Mouse (Mus musculus) erythroblast, embryonic 14.5 days (primary cell): ENCODE measurements around the gene Nid1. TPM values are rescaled to one million over a fixed set of nuclear protein-coding genes. Genes with fewer than 3 reads are reported as not detected.
"Not testable (repeated sequence)": the region's sequence is repeated elsewhere in the genome, so short reads cannot be mapped to it uniquely, and the experiment has no call there.

Experiments
- H3K27me3 ChIP-seq: 2 replicates; pipeline ENCODE4 v1.6.1; 2012; ENCODE audit warnings: inconsistent platforms; ENCODE audit not compliant: control insufficient read depth
- H3K36me3 ChIP-seq: 2 replicates; pipeline ENCODE4 v1.6.1; 2012; ENCODE audit warnings: mild to moderate bottlenecking, inconsistent platforms; ENCODE audit not compliant: control insufficient read depth
- H3K4me1 ChIP-seq: 2 replicates; pipeline ENCODE4 v1.6.1; 2012; ENCODE audit warnings: inconsistent platforms; ENCODE audit not compliant: control insufficient read depth
- H3K4me3 ChIP-seq: replicated peaks from 2 replicates; pipeline ENCODE3; 2012; ENCODE audit warnings: moderate library complexity, mild to moderate bottlenecking, inconsistent platforms
- H3K9me3 ChIP-seq: 2 replicates; pipeline ENCODE4 v1.6.1; 2012; ENCODE audit warnings: low read length, inconsistent platforms, mixed read lengths; ENCODE audit not compliant: control insufficient read depth
- GATA1 ChIP-seq: IDR thresholded peaks from 2 replicates; pipeline ENCODE4 v1.6.1; 2012; ENCODE audit warnings: low read length, inconsistent platforms, mixed read lengths
- TAL1 ChIP-seq: IDR thresholded peaks from 3 replicates; pipeline ENCODE4 v1.6.1; 2012; ENCODE audit warnings: low read length, inconsistent platforms, mixed read lengths
- polyA plus RNA-seq: library from polyadenylated mRNA; stranded (reverse); fragments of >175 nt; gene quantifications from 2 replicates; pipeline ENCODE4 v1.2.3, GENCODE M21; 2012

Nid1 gene
- polyA plus RNA-seq, 1 experiment, result not detected

DNA sequence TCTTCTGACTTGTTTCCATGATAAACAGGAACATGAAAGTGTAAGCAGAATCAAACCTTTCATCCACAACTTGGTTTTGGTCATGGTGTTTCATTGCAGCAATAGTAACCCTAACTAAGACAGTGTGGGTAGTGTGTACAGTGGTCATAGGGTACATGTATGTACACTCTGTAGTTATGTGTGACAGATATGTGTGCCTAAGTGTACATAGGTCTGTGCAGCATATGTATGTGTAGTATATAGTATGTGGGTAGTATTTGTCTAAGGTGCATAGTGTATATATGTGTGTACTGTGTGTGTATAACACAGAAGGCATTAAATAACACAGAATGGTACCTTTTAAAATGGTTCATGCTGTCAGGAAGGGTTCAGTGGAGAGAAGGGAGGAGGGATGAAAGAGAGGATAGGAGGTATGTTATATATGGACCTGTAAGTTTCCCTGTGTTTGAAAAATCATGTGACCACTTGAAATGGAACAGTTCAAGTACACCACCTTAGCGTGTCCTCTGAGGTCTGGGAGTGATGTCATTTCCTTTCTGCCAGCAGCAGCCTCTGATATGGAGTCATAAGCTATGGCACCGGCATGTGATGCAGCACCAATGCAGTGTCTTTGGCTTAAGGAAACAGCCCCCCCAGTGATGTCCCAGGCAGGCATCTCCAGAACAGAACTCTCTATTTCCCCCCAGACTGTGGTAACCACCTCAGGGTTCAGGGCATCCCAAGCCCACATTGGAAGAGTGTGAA lies 100.1 kb downstream of the Nid1 start:
- Histone ChIP-seq H3K4me1 (no peaks in the 10 kb centered on the region), H3K9me3 (no peaks in the 10 kb centered on the region), H3K36me3 (no peaks in the 10 kb centered on the region), H3K4me3 (no peak overlapping the region), H3K27me3 (no peaks in the 10 kb centered on the region)
- TF ChIP-seq GATA1 (no peak), TAL1 (no peak)

DNA sequence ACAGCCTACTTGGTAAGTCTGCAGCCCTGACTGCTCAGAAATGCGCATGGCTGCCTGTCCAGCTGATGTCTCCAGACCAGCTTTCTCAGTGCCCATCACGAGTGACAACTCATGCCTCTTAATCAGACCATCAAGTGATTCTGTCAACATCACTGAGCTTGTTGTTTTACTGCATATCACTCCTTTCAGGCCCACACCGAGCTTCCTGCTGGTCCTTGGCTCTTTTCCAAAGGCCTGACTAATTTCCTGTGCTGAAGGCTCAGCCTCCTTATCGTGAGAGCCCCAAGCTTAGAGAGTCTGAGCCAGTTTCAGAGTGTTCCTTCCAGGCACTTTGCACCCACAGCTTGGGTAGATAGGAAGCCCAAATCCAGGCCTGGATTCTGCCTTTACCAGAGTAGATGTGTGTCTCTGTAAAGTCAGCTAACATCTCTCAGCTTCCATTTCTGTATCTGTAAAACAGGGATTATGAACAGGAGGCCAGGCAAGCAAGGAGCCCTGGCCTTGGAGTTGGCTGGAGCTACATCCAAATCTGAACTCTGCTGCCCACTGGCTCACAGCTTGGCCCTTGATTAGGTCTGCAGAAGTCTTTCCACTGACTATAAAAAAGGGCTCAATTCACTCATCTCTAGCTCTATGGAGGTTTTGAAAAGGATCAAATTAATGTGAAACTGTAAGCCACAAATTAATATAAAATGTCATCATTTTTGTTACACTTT lies 101.4 kb downstream of the Nid1 start:
- Histone ChIP-seq H3K9me3 (peaks cover 3% of the 10 kb centered on the region; the same call in 1 of the 2 replicates), H3K27me3 (no peaks in the 10 kb centered on the region), H3K4me1 (no peaks in the 10 kb centered on the region), H3K4me3 (no peak overlapping the region), H3K36me3 (no peaks in the 10 kb centered on the region)
- TF ChIP-seq GATA1 (no peak), TAL1 (no peak)

DNA sequence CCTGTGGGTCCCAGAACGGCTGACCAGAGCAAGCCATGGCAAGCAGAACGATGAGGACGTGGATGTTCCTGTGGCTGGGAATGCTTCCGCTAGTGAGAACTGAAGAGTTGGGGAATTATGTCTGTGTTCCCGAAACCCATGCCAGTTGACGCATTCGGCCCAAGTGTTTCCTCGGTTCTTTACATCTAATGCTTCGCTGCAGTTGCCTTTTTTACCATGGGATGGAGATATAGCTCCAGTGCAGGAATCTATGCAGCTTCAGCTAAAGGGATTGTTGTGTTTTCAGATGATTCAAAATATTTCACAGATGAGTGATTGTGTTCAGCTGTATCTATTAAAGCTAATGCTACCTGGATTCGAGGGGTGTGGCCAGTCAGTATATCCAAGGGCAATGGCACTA lies 105.7 kb downstream of the Nid1 start:
- H3K4me1 ChIP-seq, H3K36me3 ChIP-seq, H3K27me3 ChIP-seq, H3K4me3 ChIP-seq, H3K9me3 ChIP-seq: not testable (repeated sequence)

DNA sequence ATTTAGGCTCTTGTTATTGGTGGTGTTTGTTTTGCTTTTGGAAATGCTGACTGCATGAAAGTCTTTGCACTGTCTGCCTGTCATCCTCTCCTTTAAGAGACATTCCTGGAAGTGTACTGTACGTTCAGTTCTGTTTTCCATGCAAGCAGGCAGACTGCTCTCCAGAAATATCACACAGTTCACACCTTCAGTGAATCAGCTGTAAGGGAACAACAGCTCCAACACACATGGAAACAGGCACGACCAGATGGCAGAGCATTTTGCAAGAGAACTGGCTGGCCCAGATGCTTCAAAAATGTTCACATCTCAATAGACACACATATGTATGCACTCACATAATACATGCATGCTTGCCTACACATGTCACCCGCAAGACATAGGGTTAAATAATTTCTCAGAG lies 109.4 kb downstream of the Nid1 start:
- Histone ChIP-seq H3K27me3 (no peaks in the 10 kb centered on the region), H3K4me1 (no peaks in the 10 kb centered on the region), H3K9me3 (peaks cover 8% of the 10 kb centered on the region), H3K4me3 (no peak overlapping the region), H3K36me3 (no peaks in the 10 kb centered on the region)
- TF ChIP-seq GATA1 (no peak), TAL1 (no peak)

DNA sequence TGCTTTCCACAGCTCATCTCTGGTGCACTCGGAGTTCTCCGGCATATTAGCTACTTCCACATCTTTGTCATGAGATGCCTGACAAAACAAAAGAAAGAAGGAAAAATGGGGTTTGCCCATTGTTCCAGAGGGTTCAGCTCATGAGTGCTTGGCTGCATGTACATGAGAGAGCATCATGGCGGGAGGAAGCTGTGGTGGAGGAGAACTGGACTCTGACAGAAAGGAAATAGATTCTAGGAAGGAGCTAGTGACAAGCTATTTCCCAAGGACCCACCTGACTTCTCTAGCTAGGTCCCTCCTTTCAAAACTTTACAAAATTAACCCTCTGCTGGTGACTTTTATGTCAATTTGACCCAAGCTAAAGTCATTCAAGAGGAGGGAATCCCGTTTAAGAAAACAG lies 110.5 kb downstream of the Nid1 start:
- peaks cover 6% of the 10 kb centered on the region for H3K9me3 ChIP-seq
- TF ChIP-seq GATA1 (no peak), TAL1 (no peak)
- H3K4me3 ChIP-seq, result no peak overlapping the region
- H3K27me3 ChIP-seq, result no peaks in the 10 kb centered on the region
- no peaks in the 10 kb centered on the region for H3K36me3 ChIP-seq
- no peaks in the 10 kb centered on the region for H3K4me1 ChIP-seq

DNA sequence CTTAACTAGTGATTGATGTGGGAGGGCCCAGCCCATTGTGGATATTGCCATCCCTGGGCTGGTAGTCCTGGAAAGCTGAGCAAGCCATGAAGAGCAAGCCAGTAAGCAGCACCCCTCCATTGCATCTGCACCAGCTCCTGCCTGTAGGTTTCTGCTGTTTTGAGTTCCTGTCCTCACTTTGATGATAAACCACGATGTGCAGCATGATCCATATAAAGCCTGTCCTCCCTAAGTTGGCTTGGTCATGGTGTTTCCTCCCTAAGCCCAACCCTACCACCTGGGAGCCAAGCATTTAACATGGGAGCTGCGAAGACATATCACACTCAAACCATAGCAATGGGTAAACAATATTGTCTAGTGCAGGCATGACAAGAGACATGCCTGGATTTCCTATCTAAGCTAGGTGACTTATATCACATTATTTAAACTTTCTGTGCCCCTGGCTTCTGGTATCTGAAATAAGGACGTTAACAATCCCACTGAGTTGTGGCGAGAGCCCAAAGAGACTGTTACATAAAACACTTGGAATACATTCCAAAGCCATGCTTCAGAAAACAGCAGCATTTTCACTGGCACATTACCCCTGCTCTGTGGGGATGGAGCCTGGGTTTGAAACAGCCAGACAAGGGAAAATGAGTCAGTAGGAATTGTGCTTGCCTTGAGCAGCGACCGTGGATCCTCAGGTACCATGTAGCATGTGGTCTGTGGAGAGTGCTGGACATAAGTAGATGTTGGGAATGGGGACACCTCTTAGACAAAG lies 111.3 kb downstream of the Nid1 start:
- peaks cover 5% of the 10 kb centered on the region for H3K9me3 ChIP-seq
- H3K4me1 ChIP-seq, result no peaks in the 10 kb centered on the region
- H3K4me3 ChIP-seq, result no peak overlapping the region
- no peaks in the 10 kb centered on the region for H3K36me3 ChIP-seq
- no peaks in the 10 kb centered on the region for H3K27me3 ChIP-seq
- no peak for TF ChIP-seq GATA1

DNA sequence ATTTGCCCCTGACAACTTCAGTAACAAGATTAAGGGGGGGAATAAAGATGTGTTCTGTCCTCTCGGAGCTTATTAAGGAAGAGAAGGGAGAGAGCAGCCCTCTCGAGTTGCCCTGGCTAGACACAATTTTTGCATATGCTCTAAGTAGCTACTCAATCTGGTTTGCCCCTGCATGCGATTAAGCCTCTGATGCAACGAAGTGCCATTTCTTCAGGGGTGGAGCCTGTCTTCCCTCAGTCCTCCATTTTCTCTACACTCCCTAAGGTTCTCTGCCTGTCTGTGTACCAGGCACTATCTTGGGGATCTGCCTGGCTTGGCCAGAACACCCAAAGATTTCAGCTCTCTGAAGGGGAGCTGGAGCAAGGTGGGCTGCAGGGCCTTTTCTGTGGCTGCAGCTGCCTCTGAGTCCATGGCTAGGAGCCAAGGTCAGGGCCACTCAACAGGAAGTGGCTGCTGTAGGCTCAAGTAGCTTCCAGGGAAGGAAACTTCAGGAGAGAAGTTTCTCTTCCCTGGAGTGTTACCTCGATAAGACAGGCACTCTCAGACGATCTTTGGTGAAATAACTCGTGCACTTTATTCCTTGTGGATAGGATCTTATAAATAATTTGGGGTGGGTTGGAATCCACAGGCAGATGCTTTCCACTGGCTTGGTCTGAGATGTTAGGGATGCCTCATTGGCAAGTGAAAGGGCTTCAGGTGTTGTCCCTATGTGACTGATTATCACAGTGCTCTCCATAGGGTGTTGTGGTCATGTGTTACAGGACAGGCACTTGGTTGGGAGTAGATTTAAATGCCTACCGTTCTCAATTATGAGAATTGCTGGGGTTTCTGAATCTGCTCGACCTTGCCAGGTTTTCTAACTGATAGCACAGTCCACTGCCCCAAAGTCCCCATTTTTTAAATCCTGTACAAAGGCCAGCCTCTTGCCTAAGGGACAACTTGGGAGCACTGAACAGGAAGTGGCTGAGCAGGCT lies 112.6 kb downstream of the Nid1 start:
- no peak overlapping the region for H3K4me3 ChIP-seq
- TF ChIP-seq TAL1 (no peak), GATA1 (no peak)
- H3K27me3 ChIP-seq, result no peaks in the 10 kb centered on the region
- H3K36me3 ChIP-seq, result no peaks in the 10 kb centered on the region
- no peaks in the 10 kb centered on the region for H3K4me1 ChIP-seq
- H3K9me3 ChIP-seq, result no peaks in the 10 kb centered on the region

DNA sequence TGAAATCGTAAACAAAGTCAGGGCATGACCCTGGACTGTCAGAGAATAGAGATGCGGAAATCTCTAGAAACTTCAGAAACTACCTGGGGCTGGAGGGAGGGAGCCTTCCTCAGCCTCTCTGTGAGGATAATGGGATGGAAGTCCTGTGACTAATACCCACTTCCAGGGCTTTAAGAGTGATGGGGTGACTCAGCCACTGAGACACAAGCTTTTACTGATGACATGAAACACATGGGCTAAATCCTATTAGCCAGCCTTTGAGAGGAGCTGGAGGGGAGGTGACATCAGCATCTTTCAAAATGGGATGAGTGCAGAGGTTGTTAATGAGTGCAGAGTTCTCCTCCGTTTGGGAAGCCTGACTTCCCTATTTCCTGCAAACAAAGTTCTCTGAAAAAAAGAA lies 114.7 kb downstream of the Nid1 start:
- Histone ChIP-seq H3K4me3 (no peak overlapping the region), H3K27me3 (no peaks in the 10 kb centered on the region), H3K9me3 (no peaks in the 10 kb centered on the region), H3K36me3 (no peaks in the 10 kb centered on the region), H3K4me1 (no peaks in the 10 kb centered on the region)
- no peak for TF ChIP-seq TAL1
- TF ChIP-seq GATA1, result no peak

DNA sequence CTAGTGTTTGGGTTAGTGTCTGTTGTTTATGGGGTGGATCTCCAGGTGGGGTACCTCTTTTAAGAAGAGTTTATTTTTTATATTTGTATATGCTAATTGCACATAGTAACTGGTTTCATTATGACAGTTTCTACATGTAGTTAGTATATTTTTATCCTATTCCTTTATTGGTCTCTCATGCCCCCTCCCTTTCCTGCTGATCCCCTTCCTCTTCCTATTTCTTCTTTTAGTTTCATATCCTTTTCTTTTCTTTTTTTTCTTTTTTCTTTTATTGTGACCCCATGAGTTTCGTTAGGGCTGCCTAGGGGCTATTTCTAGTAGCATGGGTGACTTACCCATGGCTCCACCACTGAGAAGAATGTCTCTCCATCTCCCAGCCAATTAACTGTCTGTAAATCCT lies 116.3 kb downstream of the Nid1 start:
- Histone ChIP-seq H3K36me3 (no peaks in the 10 kb centered on the region), H3K27me3 (no peaks in the 10 kb centered on the region), H3K9me3 (no peaks in the 10 kb centered on the region), H3K4me1 (no peaks in the 10 kb centered on the region), H3K4me3 (no peak overlapping the region)
- TF ChIP-seq GATA1 (no peak), TAL1 (no peak)
